Mouse (Mus musculus): ENCODE measurements around the gene Cryzl1.

- TF ChIP-seq POLR2A (IDR thresholded peaks at IDR 0.05; ENCODE audit: control insufficient read depth, extremely low read depth, insufficient read depth, low read length, poor library complexity), result no peak
- no peak for TF ChIP-seq CTCF (IDR thresholded peaks at IDR 0.05; ENCODE audit: borderline replicate concordance, control insufficient read depth, extremely low read depth, insufficient read depth, low read length, poor library complexity)
Observed at GRCm38 (mm10) chr16:91769911-91770310, 41.1 kb upstream of the Cryzl1 start.

Data from thymus, adult 2 months (tissue).